Mouse (Mus musculus): ENCODE data around the gene Rcan2. TPM values are rescaled to one million over a fixed set of nuclear protein-coding genes. Genes with fewer than 3 reads are reported as not detected.

Gene Rcan2
- polyA plus RNA-seq, 1 experiment: 3.1 TPM

GRCm38 (mm10) chr17:43931731-43932130 is 130.6 kb downstream of the Rcan2 start:
- TF ChIP-seq CTCF (IDR thresholded peaks at IDR 0.05; ENCODE audit: low read depth, low read length): no peak
- no peak for TF ChIP-seq EP300 (IDR thresholded peaks at IDR 0.05; ENCODE audit: insufficient read depth, low read depth, low read length)
- TF ChIP-seq POLR2A (IDR thresholded peaks at IDR 0.05; ENCODE audit: insufficient read depth, low read length): no peak
- no peaks in the 10 kb centered on the region for H3K36me3 ChIP-seq (ENCODE audit: control insufficient read depth, insufficient read depth, low read length, poor library complexity, severe bottlenecking)
- H3K4me3 ChIP-seq (ENCODE audit: low read depth, low read length): no peak overlapping the region
- H3K4me1 ChIP-seq (ENCODE audit: control insufficient read depth, insufficient read depth, low read length): no peaks in the 10 kb centered on the region
- no peaks in the 10 kb centered on the region for H3K27me3 ChIP-seq (ENCODE audit: control insufficient read depth, insufficient read depth, low read length, poor library complexity, severe bottlenecking)
- H3K9me3 ChIP-seq (replicated peaks; ENCODE audit: control insufficient read depth, insufficient read depth, low read length, poor library complexity, severe bottlenecking): peaks cover 13% of the 10 kb centered on the region; the same call in 1 of the 2 replicates
- no peak overlapping the region for H3K9ac ChIP-seq (ENCODE audit: low read depth, poor library complexity, severe bottlenecking)
- H3K27ac ChIP-seq (ENCODE audit: insufficient read depth, low read length): no peak overlapping the region

GRCm38 (mm10) chr17:43934056-43934455 is 132.9 kb downstream of the Rcan2 start:
- H3K27me3 ChIP-seq (ENCODE audit: control insufficient read depth, insufficient read depth, low read length, poor library complexity, severe bottlenecking): no peaks in the 10 kb centered on the region
- no peak for TF ChIP-seq EP300 (IDR thresholded peaks at IDR 0.05; ENCODE audit: insufficient read depth, low read depth, low read length)
- TF ChIP-seq CTCF (IDR thresholded peaks at IDR 0.05; ENCODE audit: low read depth, low read length): no peak
- TF ChIP-seq POLR2A (IDR thresholded peaks at IDR 0.05; ENCODE audit: insufficient read depth, low read length): no peak
- H3K27ac ChIP-seq (ENCODE audit: insufficient read depth, low read length): no peak overlapping the region
- no peaks in the 10 kb centered on the region for H3K4me1 ChIP-seq (ENCODE audit: control insufficient read depth, insufficient read depth, low read length)
- H3K4me3 ChIP-seq (ENCODE audit: low read depth, low read length): no peak overlapping the region
- no peaks in the 10 kb centered on the region for H3K36me3 ChIP-seq (ENCODE audit: control insufficient read depth, insufficient read depth, low read length, poor library complexity, severe bottlenecking)
- H3K9me3 ChIP-seq (replicated peaks; ENCODE audit: control insufficient read depth, insufficient read depth, low read length, poor library complexity, severe bottlenecking): peaks cover 13% of the 10 kb centered on the region; the same call in 1 of the 2 replicates
- no peak overlapping the region for H3K9ac ChIP-seq (ENCODE audit: low read depth, poor library complexity, severe bottlenecking)

GRCm38 (mm10) chr17:43952219-43952618 is 151.1 kb downstream of the Rcan2 start:
- H3K4me3 ChIP-seq (ENCODE audit: low read depth, low read length): no peak overlapping the region
- no peaks in the 10 kb centered on the region for H3K9me3 ChIP-seq (replicated peaks; ENCODE audit: control insufficient read depth, insufficient read depth, low read length, poor library complexity, severe bottlenecking)

GRCm38 (mm10) chr17:43952661-43953534 is 151.7 kb downstream of the Rcan2 start:
- no peaks in the 10 kb centered on the region for H3K4me1 ChIP-seq (ENCODE audit: control insufficient read depth, insufficient read depth, low read length)
- no peaks in the 10 kb centered on the region for H3K36me3 ChIP-seq (ENCODE audit: control insufficient read depth, insufficient read depth, low read length, poor library complexity, severe bottlenecking)
- H3K9me3 ChIP-seq (replicated peaks; ENCODE audit: control insufficient read depth, insufficient read depth, low read length, poor library complexity, severe bottlenecking): no peaks in the 10 kb centered on the region
- no peak overlapping the region for H3K9ac ChIP-seq (ENCODE audit: low read depth, poor library complexity, severe bottlenecking)
- H3K4me3 ChIP-seq (ENCODE audit: low read depth, low read length): peak overlapping the region; percentile 27; the same call in 1 of the 2 replicates
- TF ChIP-seq CTCF (IDR thresholded peaks at IDR 0.05; ENCODE audit: low read depth, low read length) (no peak), POLR2A (IDR thresholded peaks at IDR 0.05; ENCODE audit: insufficient read depth, low read length) (no peak), EP300 (IDR thresholded peaks at IDR 0.05; ENCODE audit: insufficient read depth, low read depth, low read length) (no peak)
- H3K27ac ChIP-seq (ENCODE audit: insufficient read depth, low read length): no peak overlapping the region
- no peaks in the 10 kb centered on the region for H3K27me3 ChIP-seq (ENCODE audit: control insufficient read depth, insufficient read depth, low read length, poor library complexity, severe bottlenecking)

More at GRCm38 (mm10) chr17:43952219-43952618, 151.1 kb downstream of the Rcan2 start:
- H3K9ac ChIP-seq (ENCODE audit: low read depth, poor library complexity, severe bottlenecking): no peak overlapping the region
- H3K36me3 ChIP-seq (ENCODE audit: control insufficient read depth, insufficient read depth, low read length, poor library complexity, severe bottlenecking): no peaks in the 10 kb centered on the region
- no peak overlapping the region for H3K27ac ChIP-seq (ENCODE audit: insufficient read depth, low read length)
- peak; percentile 84 for TF ChIP-seq EP300 (IDR thresholded peaks at IDR 0.05; ENCODE audit: insufficient read depth, low read depth, low read length)
- TF ChIP-seq CTCF (IDR thresholded peaks at IDR 0.05; ENCODE audit: low read depth, low read length): no peak
- H3K4me1 ChIP-seq (ENCODE audit: control insufficient read depth, insufficient read depth, low read length): no peaks in the 10 kb centered on the region
- no peaks in the 10 kb centered on the region for H3K27me3 ChIP-seq (ENCODE audit: control insufficient read depth, insufficient read depth, low read length, poor library complexity, severe bottlenecking)

GRCm38 (mm10) chr17:43953535-43953918 is 152.4 kb downstream of the Rcan2 start:
- Histone ChIP-seq H3K36me3 (ENCODE audit: control insufficient read depth, insufficient read depth, low read length, poor library complexity, severe bottlenecking) (no peaks in the 10 kb centered on the region), H3K9me3 (replicated peaks; ENCODE audit: control insufficient read depth, insufficient read depth, low read length, poor library complexity, severe bottlenecking) (no peaks in the 10 kb centered on the region), H3K27ac (ENCODE audit: insufficient read depth, low read length) (no peak overlapping the region), H3K27me3 (ENCODE audit: control insufficient read depth, insufficient read depth, low read length, poor library complexity, severe bottlenecking) (no peaks in the 10 kb centered on the region), H3K4me1 (ENCODE audit: control insufficient read depth, insufficient read depth, low read length) (no peaks in the 10 kb centered on the region), H3K4me3 (ENCODE audit: low read depth, low read length) (peak overlapping the region; percentile 27; the same call in 1 of the 2 replicates), H3K9ac (ENCODE audit: low read depth, poor library complexity, severe bottlenecking) (no peak overlapping the region)
- TF ChIP-seq EP300 (IDR thresholded peaks at IDR 0.05; ENCODE audit: insufficient read depth, low read depth, low read length): no peak
- no peak for TF ChIP-seq POLR2A (IDR thresholded peaks at IDR 0.05; ENCODE audit: insufficient read depth, low read length)
- TF ChIP-seq CTCF (IDR thresholded peaks at IDR 0.05; ENCODE audit: low read depth, low read length): no peak

- Histone ChIP-seq H3K9ac (ENCODE audit: low read depth, poor library complexity, severe bottlenecking) (no peak overlapping the region), H3K27me3 (ENCODE audit: control insufficient read depth, insufficient read depth, low read length, poor library complexity, severe bottlenecking) (no peaks in the 10 kb centered on the region), H3K36me3 (ENCODE audit: control insufficient read depth, insufficient read depth, low read length, poor library complexity, severe bottlenecking) (no peaks in the 10 kb centered on the region), H3K4me1 (ENCODE audit: control insufficient read depth, insufficient read depth, low read length) (no peaks in the 10 kb centered on the region), H3K4me3 (ENCODE audit: low read depth, low read length) (no peak overlapping the region), H3K9me3 (replicated peaks; ENCODE audit: control insufficient read depth, insufficient read depth, low read length, poor library complexity, severe bottlenecking) (no peaks in the 10 kb centered on the region), H3K27ac (ENCODE audit: insufficient read depth, low read length) (no peak overlapping the region)
- TF ChIP-seq CTCF (IDR thresholded peaks at IDR 0.05; ENCODE audit: low read depth, low read length) (no peak), POLR2A (IDR thresholded peaks at IDR 0.05; ENCODE audit: insufficient read depth, low read length) (no peak)
Observed at GRCm38 (mm10) chr17:43959797-43960196, 158.6 kb downstream of the Rcan2 start.
